Mouse (Mus musculus) cerebellum, adult 2 months (tissue): Measurements from ENCODE around the gene Dennd5b. TPM values are rescaled to one million over a fixed set of nuclear protein-coding genes. Genes with fewer than 3 reads are reported as not detected.
"Not testable (repeated sequence)": the region's sequence is repeated elsewhere in the genome, so short reads cannot be mapped to it uniquely, and the experiment has no call there.

Experiments used
- DNase-seq, 2 experiments: peaks; one replicate each; pipeline ENCODE4 v3.0.0; 2021
- H3K27ac ChIP-seq: fragments of 200-500 bp; 2 replicates; pipeline ENCODE4 v1.5.1; 2012; ENCODE audit warnings: low read length, control low read depth, inconsistent platforms; ENCODE audit not compliant: insufficient read depth
- H3K27me3 ChIP-seq: fragments of 200-500 bp; 2 replicates; pipeline ENCODE4 v1.6.1; 2012; ENCODE audit warnings: inconsistent platforms, mild to moderate bottlenecking, low read length, moderate library complexity; ENCODE audit not compliant: control insufficient read depth, insufficient read depth
- H3K4me1 ChIP-seq: fragments of 200-500 bp; 2 replicates; pipeline ENCODE4 v1.6.1; 2011; ENCODE audit warnings: low read length; ENCODE audit not compliant: control insufficient read depth, insufficient read depth
- H3K4me3 ChIP-seq: fragments of 200-500 bp; replicated peaks from 2 replicates; pipeline ENCODE3; 2011; ENCODE audit warnings: mild to moderate bottlenecking, low read depth, low read length, control low read depth; ENCODE audit not compliant: insufficient read depth
- CTCF ChIP-seq: fragments of 200-500 bp; IDR thresholded peaks from 2 replicates; pipeline ENCODE4 v1.5.1; 2011; ENCODE audit warnings: low read depth, mild to moderate bottlenecking, control low read depth, low read length, moderate library complexity, borderline replicate concordance; ENCODE audit not compliant: insufficient read depth
- POLR2A ChIP-seq: fragments of 200-500 bp; IDR thresholded peaks from 2 replicates; pipeline ENCODE4 v1.6.1; 2011; ENCODE audit warnings: low read length, control low read depth, borderline replicate concordance; ENCODE audit not compliant: insufficient read depth
- WGBS: fragments of 180-500 bp; shearing (Covaris S2); methylation state at CpG from one replicate; pipeline ENCODE4 v1.1.7; 2018; 5-methylcytosine and 5-hydroxymethylcytosine counted together
- polyA plus RNA-seq: library from polyadenylated mRNA; depleted of rRNA; stranded (reverse); fragments of >200 nt; gene quantifications from 2 replicates; pipeline ENCODE4 v1.2.3, GENCODE M21; 2012; rRNA removed

Gene Dennd5b
- polyA plus RNA-seq, 1 experiment, result 19.5 TPM

- TF ChIP-seq CTCF, result no peak
- no peak for TF ChIP-seq POLR2A
- 0 out of 2 replicates have a peak, but pooled peaks cover 2% of the 10 kb centered on the region for H3K27me3 ChIP-seq
- 57% methylated on average over 5 of the region's 5 CpGs for WGBS
- H3K4me1 ChIP-seq, result no peaks in the 10 kb centered on the region
- H3K4me3 ChIP-seq, result no peak overlapping the region
- no peak overlapping the region for H3K27ac ChIP-seq
- no peak for DNase-seq
Observed at GRCm38 (mm10) chr6:148941880-148942279, 159.6 kb downstream of the Dennd5b start.

DNA sequence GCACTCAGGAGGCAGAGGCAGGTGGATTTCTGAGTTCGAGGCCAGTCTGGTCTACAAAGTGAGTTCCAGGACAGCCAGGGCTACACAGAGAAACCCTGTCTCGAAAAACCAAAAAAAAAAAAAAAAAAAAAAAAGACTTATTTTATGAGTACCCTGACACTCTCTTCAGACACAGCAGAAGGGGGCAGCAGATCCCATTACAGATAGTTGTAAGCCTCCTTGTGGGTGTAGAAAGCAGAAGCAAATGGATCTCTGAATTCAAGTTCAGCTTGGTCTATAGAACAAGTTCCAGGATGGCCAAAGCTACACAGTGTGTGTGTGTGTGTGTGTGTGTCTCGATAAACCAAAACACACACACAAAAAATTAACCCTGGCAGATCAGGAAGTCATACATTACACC, 161.1 kb downstream of the Dennd5b start:
- not testable (repeated sequence) for H3K4me3 ChIP-seq, H3K4me1 ChIP-seq, H3K27ac ChIP-seq, DNase-seq, H3K27me3 ChIP-seq
- WGBS, result 71% methylated on average over 2 of the region's 3 CpGs

Other genes with a start within 250 kb of the Dennd5b start
- gene Caprin2, start 205.4 kb downstream of the Dennd5b start, polyA plus RNA-seq, result 22.3 and 25.1 TPM in 2 replicates
- 1.6 and 1.8 TPM in 2 replicates for gene Sinhcaf, start 155.2 kb downstream of the Dennd5b start, polyA plus RNA-seq
- gene Gm10203, start 28.5 kb upstream of the Dennd5b start, polyA plus RNA-seq, result not detected in 2 replicates
- gene Etfbkmt, start 38.2 kb upstream of the Dennd5b start, polyA plus RNA-seq, result 3.7 and 5.6 TPM in 2 replicates
- gene Amn1, start 87.0 kb upstream of the Dennd5b start, polyA plus RNA-seq, result 19.0 and 27.1 TPM in 2 replicates
- 6.9 and 7.8 TPM in 2 replicates for gene Resf1, start 207.7 kb upstream of the Dennd5b start, polyA plus RNA-seq